Mouse (Mus musculus): ENCODE measurements around the gene Papola. TPM values are rescaled to one million over a fixed set of nuclear protein-coding genes. Genes with fewer than 3 reads are reported as not detected.

Gene Papola
- polyA plus RNA-seq, 1 experiment, result 52.7 TPM

DNA sequence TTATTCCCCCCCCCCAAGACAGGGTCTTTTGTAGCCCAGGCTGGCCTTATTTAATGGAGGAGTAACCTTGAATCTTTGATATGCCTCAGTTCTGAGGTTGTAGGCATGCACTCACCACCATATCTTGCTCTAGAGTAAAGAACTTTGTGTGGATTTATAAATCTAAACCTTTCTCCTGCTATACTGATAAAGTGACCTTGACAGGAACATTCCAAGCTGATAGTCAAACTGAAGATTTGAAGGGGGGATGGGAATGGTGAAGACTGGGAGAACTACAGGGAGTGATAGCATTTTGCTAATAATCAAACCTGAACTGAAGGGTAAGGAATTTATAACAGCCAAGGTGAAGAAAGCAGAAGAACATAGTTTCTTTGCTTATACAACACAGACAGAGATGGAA lies 13.5 kb downstream of the Papola start:
- H3K4me1 ChIP-seq (ENCODE audit: control insufficient read depth, insufficient read depth, insufficient read length), result no peaks in the 10 kb centered on the region
- TF ChIP-seq POLR2A (IDR thresholded peaks at IDR 0.05; ENCODE audit: low read depth, low read length) (no peak), CTCF (IDR thresholded peaks at IDR 0.05; ENCODE audit: extremely low read depth, insufficient read depth, insufficient read length, insufficient replicate concordance) (no peak)
- H3K27ac ChIP-seq (ENCODE audit: insufficient read depth, low read length), result no peak overlapping the region
- no peak for DNase-seq (ENCODE audit: low read depth in 1 of 2, low spot score in 2 of 2)
- H3K36me3 ChIP-seq (ENCODE audit: control insufficient read depth, insufficient read depth, low read length), result peaks cover 7% of the 10 kb centered on the region
- H3K27me3 ChIP-seq (ENCODE audit: control insufficient read depth, insufficient read depth, low read length), result no peaks in the 10 kb centered on the region
- no peak overlapping the region for H3K4me3 ChIP-seq (ENCODE audit: extremely low read depth, insufficient read depth, insufficient read length)

DNA sequence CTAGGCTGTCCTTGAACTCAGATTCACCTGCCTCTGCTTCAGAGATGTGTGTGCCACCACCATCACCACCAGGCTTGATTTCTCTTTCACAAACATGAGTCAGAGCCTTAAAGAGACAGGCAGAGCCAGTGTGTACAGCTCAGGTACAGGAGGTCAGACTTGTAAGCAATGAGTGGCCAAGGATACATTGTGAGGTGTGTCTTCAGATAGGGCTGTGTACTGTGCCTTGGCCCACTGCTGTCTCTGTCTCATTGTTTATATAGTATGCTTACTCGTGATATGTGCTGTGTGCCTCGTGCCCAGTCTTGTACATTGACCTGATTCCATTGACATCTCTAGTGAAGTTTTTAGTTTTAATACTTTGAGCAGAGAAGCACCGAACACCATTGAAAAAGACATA lies 21.3 kb downstream of the Papola start:
- Histone ChIP-seq H3K27me3 (ENCODE audit: control insufficient read depth, insufficient read depth, low read length) (no peaks in the 10 kb centered on the region), H3K27ac (ENCODE audit: insufficient read depth, low read length) (no peak overlapping the region), H3K36me3 (ENCODE audit: control insufficient read depth, insufficient read depth, low read length) (peaks cover 28% of the 10 kb centered on the region), H3K4me3 (ENCODE audit: extremely low read depth, insufficient read depth, insufficient read length) (no peak overlapping the region), H3K4me1 (ENCODE audit: control insufficient read depth, insufficient read depth, insufficient read length) (no peaks in the 10 kb centered on the region)
- 94% methylated on average over 3 of the region's 3 CpGs for WGBS
- TF ChIP-seq CTCF (IDR thresholded peaks at IDR 0.05; ENCODE audit: extremely low read depth, insufficient read depth, insufficient read length, insufficient replicate concordance) (no peak), POLR2A (IDR thresholded peaks at IDR 0.05; ENCODE audit: low read depth, low read length) (no peak)
- no peak for DNase-seq (ENCODE audit: low read depth in 1 of 2, low spot score in 2 of 2)

DNA sequence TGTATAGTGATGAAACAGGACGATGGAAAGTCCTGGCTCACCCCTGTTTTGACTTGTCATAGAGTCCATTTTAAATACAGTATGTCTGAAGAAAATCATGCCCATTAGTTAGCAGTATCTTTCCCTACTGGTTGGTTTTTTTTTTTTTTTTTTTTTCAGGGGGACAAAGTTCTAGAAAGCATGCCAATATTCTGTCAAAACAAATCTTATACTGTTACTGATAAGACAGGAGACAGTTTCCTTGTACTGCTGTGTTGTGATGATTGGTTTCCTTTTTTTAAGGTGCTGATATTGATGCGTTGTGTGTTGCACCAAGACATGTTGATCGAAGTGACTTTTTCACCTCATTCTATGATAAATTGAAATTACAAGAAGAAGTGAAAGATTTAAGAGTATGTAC lies 21.7 kb downstream of the Papola start:
- no peak for DNase-seq (ENCODE audit: low read depth in 1 of 2, low spot score in 2 of 2)
- TF ChIP-seq POLR2A (IDR thresholded peaks at IDR 0.05; ENCODE audit: low read depth, low read length) (no peak), CTCF (IDR thresholded peaks at IDR 0.05; ENCODE audit: extremely low read depth, insufficient read depth, insufficient read length, insufficient replicate concordance) (no peak)
- Histone ChIP-seq H3K27me3 (ENCODE audit: control insufficient read depth, insufficient read depth, low read length) (no peaks in the 10 kb centered on the region), H3K4me1 (ENCODE audit: control insufficient read depth, insufficient read depth, insufficient read length) (no peaks in the 10 kb centered on the region), H3K36me3 (ENCODE audit: control insufficient read depth, insufficient read depth, low read length) (peaks cover 30% of the 10 kb centered on the region), H3K4me3 (ENCODE audit: extremely low read depth, insufficient read depth, insufficient read length) (no peak overlapping the region), H3K27ac (ENCODE audit: insufficient read depth, low read length) (no peak overlapping the region)
- WGBS, result 89% methylated on average over 3 of the region's 3 CpGs

DNA sequence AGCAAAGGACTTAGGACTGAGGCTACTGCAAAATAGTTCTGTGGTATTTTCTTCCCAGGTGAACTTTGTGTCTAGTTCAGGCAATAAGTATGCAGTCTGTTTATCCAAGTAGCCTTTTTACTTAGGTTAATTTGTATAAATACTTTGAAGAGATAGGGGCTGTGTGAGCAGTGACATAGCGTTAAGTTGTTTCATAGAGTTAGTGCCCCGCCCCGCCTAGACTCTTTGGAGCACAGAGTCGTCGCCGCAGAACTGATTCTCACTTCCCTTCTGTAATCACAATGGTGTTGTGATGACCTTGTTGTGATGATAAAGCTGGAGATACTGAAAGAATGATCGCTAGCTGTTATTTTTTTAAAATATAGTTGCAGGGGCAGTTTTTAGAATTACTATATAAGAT lies 22.9 kb downstream of the Papola start:
- Histone ChIP-seq H3K27me3 (ENCODE audit: control insufficient read depth, insufficient read depth, low read length) (no peaks in the 10 kb centered on the region), H3K27ac (ENCODE audit: insufficient read depth, low read length) (no peak overlapping the region), H3K36me3 (ENCODE audit: control insufficient read depth, insufficient read depth, low read length) (peaks cover 35% of the 10 kb centered on the region), H3K4me1 (ENCODE audit: control insufficient read depth, insufficient read depth, insufficient read length) (no peaks in the 10 kb centered on the region), H3K4me3 (ENCODE audit: extremely low read depth, insufficient read depth, insufficient read length) (no peak overlapping the region)
- WGBS, result 69% methylated on average over 7 of the region's 7 CpGs
- DNase-seq (ENCODE audit: low read depth in 1 of 2, low spot score in 2 of 2), result no peak
- TF ChIP-seq CTCF (IDR thresholded peaks at IDR 0.05; ENCODE audit: extremely low read depth, insufficient read depth, insufficient read length, insufficient replicate concordance) (no peak), POLR2A (IDR thresholded peaks at IDR 0.05; ENCODE audit: low read depth, low read length) (no peak)

DNA sequence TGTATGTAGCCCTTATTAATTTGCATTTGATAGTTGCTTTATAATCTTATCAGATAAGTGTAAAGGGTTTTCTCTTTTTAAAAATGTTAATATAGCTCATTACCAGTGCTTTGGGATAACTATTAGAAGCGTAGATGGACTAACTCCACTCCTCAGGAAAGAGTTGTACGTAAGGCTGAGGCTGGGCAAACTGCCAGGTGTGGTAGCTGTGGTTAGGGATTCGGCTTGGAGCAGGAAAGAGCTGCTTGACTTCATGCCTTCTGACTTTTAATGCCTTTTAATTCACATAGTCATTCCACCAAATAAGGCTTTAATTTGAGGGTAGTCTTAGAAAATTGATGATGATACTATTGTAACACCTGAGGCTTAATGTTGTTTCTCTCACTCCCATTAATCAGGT lies 24.5 kb downstream of the Papola start:
- Histone ChIP-seq H3K27ac (ENCODE audit: insufficient read depth, low read length) (no peak overlapping the region), H3K4me1 (ENCODE audit: control insufficient read depth, insufficient read depth, insufficient read length) (no peaks in the 10 kb centered on the region), H3K27me3 (ENCODE audit: control insufficient read depth, insufficient read depth, low read length) (no peaks in the 10 kb centered on the region), H3K4me3 (ENCODE audit: extremely low read depth, insufficient read depth, insufficient read length) (no peak overlapping the region), H3K36me3 (ENCODE audit: control insufficient read depth, insufficient read depth, low read length) (peaks cover 40% of the 10 kb centered on the region)
- TF ChIP-seq CTCF (IDR thresholded peaks at IDR 0.05; ENCODE audit: extremely low read depth, insufficient read depth, insufficient read length, insufficient replicate concordance) (no peak), POLR2A (IDR thresholded peaks at IDR 0.05; ENCODE audit: low read depth, low read length) (no peak)
- no peak for DNase-seq (ENCODE audit: low read depth in 1 of 2, low spot score in 2 of 2)
- 63% methylated on average over 3 of the region's 3 CpGs for WGBS

DNA sequence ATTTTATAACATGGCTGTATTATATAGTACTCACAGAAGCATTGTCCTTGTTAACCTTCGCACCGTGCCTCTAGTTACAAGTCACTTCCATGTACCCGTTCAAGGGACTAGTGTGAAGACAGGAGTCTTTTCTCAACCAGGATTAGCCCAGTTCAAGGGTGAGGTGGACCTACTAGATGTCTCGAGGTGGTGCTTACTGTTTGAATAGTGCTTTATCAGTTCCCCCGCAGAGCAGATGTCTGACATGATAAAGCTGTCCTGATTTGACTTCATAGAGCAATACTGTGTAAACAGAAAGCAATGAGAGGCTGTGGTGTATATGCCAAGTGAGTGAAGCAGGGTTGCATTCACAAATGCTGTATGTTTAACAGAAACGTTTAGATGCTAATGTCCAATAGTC lies 26.1 kb downstream of the Papola start:
- no peak overlapping the region for H3K4me3 ChIP-seq (ENCODE audit: extremely low read depth, insufficient read depth, insufficient read length)
- H3K27me3 ChIP-seq (ENCODE audit: control insufficient read depth, insufficient read depth, low read length), result no peaks in the 10 kb centered on the region
- H3K36me3 ChIP-seq (ENCODE audit: control insufficient read depth, insufficient read depth, low read length), result peaks cover 40% of the 10 kb centered on the region
- WGBS, result 87% methylated on average over 6 of the region's 6 CpGs
- TF ChIP-seq POLR2A (IDR thresholded peaks at IDR 0.05; ENCODE audit: low read depth, low read length), result no peak
- no peak for TF ChIP-seq CTCF (IDR thresholded peaks at IDR 0.05; ENCODE audit: extremely low read depth, insufficient read depth, insufficient read length, insufficient replicate concordance)
- no peaks in the 10 kb centered on the region for H3K4me1 ChIP-seq (ENCODE audit: control insufficient read depth, insufficient read depth, insufficient read length)
- no peak overlapping the region for H3K27ac ChIP-seq (ENCODE audit: insufficient read depth, low read length)
- DNase-seq (ENCODE audit: low read depth in 1 of 2, low spot score in 2 of 2), result no peak

DNA sequence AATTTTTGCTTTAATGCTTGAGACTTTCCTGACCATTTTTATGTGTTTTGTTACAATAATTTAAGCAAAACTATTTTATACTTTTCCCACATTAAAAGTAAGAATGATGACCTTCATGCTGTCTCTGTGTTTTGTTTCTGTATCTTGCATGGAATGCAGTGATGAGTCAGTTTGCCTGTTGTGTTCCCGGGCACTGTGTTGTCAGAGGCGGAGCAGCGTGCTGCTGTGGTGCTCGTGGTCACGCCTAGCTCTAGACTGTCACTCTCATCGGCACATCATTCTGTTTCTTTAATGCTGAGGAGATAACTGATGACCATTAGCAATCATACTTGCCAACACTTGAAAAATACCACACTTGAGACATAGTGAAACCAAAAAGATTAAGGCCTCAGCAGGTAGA lies 29.5 kb downstream of the Papola start:
- Histone ChIP-seq H3K27me3 (ENCODE audit: control insufficient read depth, insufficient read depth, low read length) (no peaks in the 10 kb centered on the region), H3K4me1 (ENCODE audit: control insufficient read depth, insufficient read depth, insufficient read length) (no peaks in the 10 kb centered on the region), H3K36me3 (ENCODE audit: control insufficient read depth, insufficient read depth, low read length) (peaks cover 34% of the 10 kb centered on the region), H3K4me3 (ENCODE audit: extremely low read depth, insufficient read depth, insufficient read length) (no peak overlapping the region), H3K27ac (ENCODE audit: insufficient read depth, low read length) (no peak overlapping the region)
- TF ChIP-seq POLR2A (IDR thresholded peaks at IDR 0.05; ENCODE audit: low read depth, low read length) (no peak), CTCF (IDR thresholded peaks at IDR 0.05; ENCODE audit: extremely low read depth, insufficient read depth, insufficient read length, insufficient replicate concordance) (no peak)
- DNase-seq (ENCODE audit: low read depth in 1 of 2, low spot score in 2 of 2), result no peak
- WGBS, result 93% methylated on average over 6 of the region's 6 CpGs
